Mouse (Mus musculus): Measurements from ENCODE around the gene Mtrr. TPM values are rescaled to one million over a fixed set of nuclear protein-coding genes. Genes with fewer than 3 reads are reported as not detected.

Mtrr gene
- polyA plus RNA-seq, 1 experiment: 11.9 TPM

DNA sequence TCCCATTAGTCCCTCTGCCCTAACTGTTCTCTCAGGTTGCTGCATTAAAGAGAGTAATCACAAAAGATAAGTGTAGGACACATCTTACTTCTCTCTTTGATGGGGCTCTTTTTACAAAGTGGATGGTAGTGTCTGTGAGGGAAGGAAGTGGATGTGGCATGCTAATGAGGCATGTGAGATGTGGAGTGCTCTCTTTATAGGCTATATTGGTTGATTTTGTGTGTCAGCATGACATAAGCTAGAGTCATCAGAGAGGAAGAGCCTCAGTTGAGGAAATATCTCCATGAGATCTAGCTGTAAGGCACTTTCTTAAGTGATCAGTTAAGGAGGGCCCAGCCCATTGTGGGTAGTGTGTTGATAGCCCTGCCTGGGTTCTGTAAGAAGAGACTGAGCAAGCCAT, 6.4 kb upstream of the Mtrr start:
- Histone ChIP-seq H3ac (ENCODE audit: control insufficient read depth, insufficient read length, low read depth) (no peak overlapping the region), H3K79me2 (ENCODE audit: control insufficient read depth, insufficient read depth) (peaks cover 17% of the 10 kb centered on the region), H3K79me3 (ENCODE audit: low read depth) (peaks cover 10% of the 10 kb centered on the region), H3K36me3 (ENCODE audit: control insufficient read depth, insufficient read depth) (peaks cover 71% of the 10 kb centered on the region), H3K27me3 (ENCODE audit: control insufficient read depth, insufficient read depth, insufficient read length) (no peaks in the 10 kb centered on the region), H3K4me3 (ENCODE audit: insufficient read depth, poor library complexity, severe bottlenecking) (no peak overlapping the region)
- TF ChIP-seq FOSL1 (IDR thresholded peaks at IDR 0.05; ENCODE audit: insufficient read depth, low read length, poor library complexity, severe bottlenecking) (no peak), MYOG (IDR thresholded peaks at IDR 0.05; ENCODE audit: control insufficient read depth, extremely low read depth, insufficient read length) (no peak), CEBPB (IDR thresholded peaks at IDR 0.05; ENCODE audit: low read depth) (no peak), MYOD1 (IDR thresholded peaks at IDR 0.05; ENCODE audit: control insufficient read depth, insufficient read length, low read depth) (no peak), MAX (IDR thresholded peaks at IDR 0.05) (no peak), USF1 (IDR thresholded peaks at IDR 0.05; ENCODE audit: low read depth) (no peak), CTCF (IDR thresholded peaks at IDR 0.05; ENCODE audit: control insufficient read depth, insufficient read depth, insufficient read length) (no peak)

DNA sequence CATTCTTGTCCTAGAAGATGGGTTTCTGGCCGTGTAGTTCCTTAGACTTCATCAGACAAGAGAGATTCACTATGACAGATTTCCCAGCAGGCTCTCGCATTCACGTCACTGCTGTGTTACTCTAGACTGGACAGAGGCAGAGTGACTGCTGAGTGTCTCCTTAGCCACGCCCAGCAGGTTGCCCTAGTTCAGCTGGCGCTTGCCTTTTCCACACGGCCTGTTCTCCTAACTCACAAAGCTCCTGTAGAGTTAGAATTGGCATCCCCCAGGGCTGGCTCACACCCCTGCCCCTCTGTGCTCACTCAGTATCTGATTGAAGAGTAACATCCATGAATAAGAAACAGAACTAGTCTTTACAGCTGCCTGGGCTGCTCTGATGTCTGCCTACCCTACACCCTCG, 3.5 kb upstream of the Mtrr start:
- H3K4me3 ChIP-seq (ENCODE audit: insufficient read depth, poor library complexity, severe bottlenecking): no peak overlapping the region
- TF ChIP-seq FOSL1 (IDR thresholded peaks at IDR 0.05; ENCODE audit: insufficient read depth, low read length, poor library complexity, severe bottlenecking): no peak
- no peak for TF ChIP-seq CEBPB (IDR thresholded peaks at IDR 0.05; ENCODE audit: low read depth)
- no peak for TF ChIP-seq MYOG (IDR thresholded peaks at IDR 0.05; ENCODE audit: control insufficient read depth, extremely low read depth, insufficient read length)
- no peak for TF ChIP-seq CTCF (IDR thresholded peaks at IDR 0.05; ENCODE audit: control insufficient read depth, insufficient read depth, insufficient read length)
- peaks cover 62% of the 10 kb centered on the region for H3K36me3 ChIP-seq (ENCODE audit: control insufficient read depth, insufficient read depth)
- H3ac ChIP-seq (ENCODE audit: control insufficient read depth, insufficient read length, low read depth): no peak overlapping the region
- peaks cover 35% of the 10 kb centered on the region for H3K79me2 ChIP-seq (ENCODE audit: control insufficient read depth, insufficient read depth)
- H3K79me3 ChIP-seq (ENCODE audit: low read depth): peaks cover 23% of the 10 kb centered on the region
- H3K27me3 ChIP-seq (ENCODE audit: control insufficient read depth, insufficient read depth, insufficient read length): no peaks in the 10 kb centered on the region

DNA sequence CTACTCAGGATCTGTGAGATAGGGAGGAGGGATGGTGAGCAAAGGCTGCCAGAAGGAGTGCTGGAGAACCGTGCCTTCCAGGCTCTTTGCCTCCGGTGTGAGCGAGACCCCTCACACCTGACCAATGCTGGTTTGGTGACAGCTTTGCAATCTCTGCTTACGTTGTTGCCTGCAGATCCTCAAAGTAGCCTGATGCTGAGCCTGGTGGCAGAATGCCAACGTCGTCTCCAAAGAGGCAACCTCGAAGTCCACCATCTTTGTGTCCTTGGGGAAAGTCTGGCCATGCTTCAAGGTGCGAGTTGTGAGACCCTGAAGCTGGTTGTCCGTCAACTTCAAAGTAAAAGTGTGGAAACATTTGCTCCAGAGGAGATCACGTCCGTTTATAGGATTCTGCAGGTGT, 2.0 kb upstream of the Mtrr start:
- H3K36me3 ChIP-seq (ENCODE audit: control insufficient read depth, insufficient read depth): peaks cover 54% of the 10 kb centered on the region
- H3ac ChIP-seq (ENCODE audit: control insufficient read depth, insufficient read length, low read depth): no peak overlapping the region
- H3K79me3 ChIP-seq (ENCODE audit: low read depth): peaks cover 31% of the 10 kb centered on the region
- no peak overlapping the region for H3K4me3 ChIP-seq (ENCODE audit: insufficient read depth, poor library complexity, severe bottlenecking)
- no peak for TF ChIP-seq MAX (IDR thresholded peaks at IDR 0.05)
- no peak for TF ChIP-seq CEBPB (IDR thresholded peaks at IDR 0.05; ENCODE audit: low read depth)
- H3K79me2 ChIP-seq (ENCODE audit: control insufficient read depth, insufficient read depth): peaks cover 47% of the 10 kb centered on the region
- no peaks in the 10 kb centered on the region for H3K27me3 ChIP-seq (ENCODE audit: control insufficient read depth, insufficient read depth, insufficient read length)

DNA sequence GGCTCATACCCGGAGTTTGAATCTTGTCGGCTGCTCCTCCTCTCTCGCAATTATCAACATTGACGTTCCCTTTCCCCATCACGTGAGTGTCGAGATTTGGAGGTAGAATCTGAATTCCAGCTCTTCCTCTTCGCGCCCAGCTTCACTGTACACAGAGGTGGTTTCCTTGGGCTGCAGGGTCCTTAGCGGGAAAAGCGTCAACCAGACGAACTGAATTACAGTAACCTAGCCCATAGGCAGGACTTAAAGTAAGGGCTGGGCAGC, 500 bp upstream of the Mtrr start:
- H3K27me3 ChIP-seq (ENCODE audit: control insufficient read depth, insufficient read depth, insufficient read length): no peaks in the 10 kb centered on the region
- peaks cover 47% of the 10 kb centered on the region for H3K79me2 ChIP-seq (ENCODE audit: control insufficient read depth, insufficient read depth)
- peak overlapping the region; percentile 56 for H3K4me3 ChIP-seq (ENCODE audit: insufficient read depth, poor library complexity, severe bottlenecking)
- H3K79me3 ChIP-seq (ENCODE audit: low read depth): peaks cover 31% of the 10 kb centered on the region
- TF ChIP-seq MYOG (IDR thresholded peaks at IDR 0.05; ENCODE audit: control insufficient read depth, extremely low read depth, insufficient read length): no peak
- TF ChIP-seq MAX (IDR thresholded peaks at IDR 0.05): no peak
- peak; percentile 45 for TF ChIP-seq USF1 (IDR thresholded peaks at IDR 0.05; ENCODE audit: low read depth)
- no peak for TF ChIP-seq CTCF (IDR thresholded peaks at IDR 0.05; ENCODE audit: control insufficient read depth, insufficient read depth, insufficient read length)
- peaks cover 47% of the 10 kb centered on the region for H3K36me3 ChIP-seq (ENCODE audit: control insufficient read depth, insufficient read depth)
- H3ac ChIP-seq (ENCODE audit: control insufficient read depth, insufficient read length, low read depth): peak overlapping the region; percentile 91

DNA sequence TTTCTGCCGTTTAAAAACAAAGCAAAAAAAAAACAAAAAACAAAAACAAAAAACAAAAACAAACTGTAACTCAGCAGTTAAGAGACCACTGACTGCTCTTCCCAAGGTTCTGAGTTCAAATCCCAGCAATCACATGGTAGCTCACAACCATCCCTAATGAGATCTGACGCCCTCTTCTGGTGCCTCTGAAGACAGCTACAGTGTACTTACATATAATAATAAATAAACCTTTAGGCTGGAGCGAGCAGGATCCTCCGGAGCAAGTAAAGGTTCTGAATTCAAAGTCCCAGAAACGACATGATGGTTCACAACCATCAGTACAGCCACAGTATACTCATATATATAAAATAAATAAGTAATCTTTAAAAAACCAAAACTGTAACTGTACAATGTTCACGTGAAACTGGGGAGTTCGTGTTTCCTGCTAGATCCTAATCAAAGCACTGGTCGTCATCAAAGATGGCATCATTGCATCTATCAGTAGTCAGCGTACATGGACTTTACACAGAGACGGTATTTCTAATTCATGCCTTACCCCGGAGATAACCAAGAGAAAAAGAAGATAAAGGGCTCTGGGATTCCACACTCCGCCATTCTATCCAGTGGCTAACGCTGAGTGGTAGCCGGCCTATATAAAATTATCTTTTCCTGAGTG, 736 bp downstream of the Mtrr start:
- Histone ChIP-seq H3K36me3 (ENCODE audit: control insufficient read depth, insufficient read depth) (peaks cover 41% of the 10 kb centered on the region), H3K4me3 (ENCODE audit: insufficient read depth, poor library complexity, severe bottlenecking) (peak overlapping the region; percentile 63), H3K27me3 (ENCODE audit: control insufficient read depth, insufficient read depth, insufficient read length) (no peaks in the 10 kb centered on the region), H3K79me2 (ENCODE audit: control insufficient read depth, insufficient read depth) (peaks cover 47% of the 10 kb centered on the region), H3ac (ENCODE audit: control insufficient read depth, insufficient read length, low read depth) (peak overlapping the region; percentile 77), H3K79me3 (ENCODE audit: low read depth) (peaks cover 31% of the 10 kb centered on the region)
- TF ChIP-seq CEBPB (IDR thresholded peaks at IDR 0.05; ENCODE audit: low read depth): no peak
- no peak for TF ChIP-seq USF1 (IDR thresholded peaks at IDR 0.05; ENCODE audit: low read depth)
- TF ChIP-seq MYOD1 (IDR thresholded peaks at IDR 0.05; ENCODE audit: control insufficient read depth, insufficient read length, low read depth): no peak
- TF ChIP-seq MAX (IDR thresholded peaks at IDR 0.05): no peak
- TF ChIP-seq MYOG (IDR thresholded peaks at IDR 0.05; ENCODE audit: control insufficient read depth, extremely low read depth, insufficient read length): no peak
- no peak for TF ChIP-seq CTCF (IDR thresholded peaks at IDR 0.05; ENCODE audit: control insufficient read depth, insufficient read depth, insufficient read length)
- no peak for TF ChIP-seq FOSL1 (IDR thresholded peaks at IDR 0.05; ENCODE audit: insufficient read depth, low read length, poor library complexity, severe bottlenecking)

DNA sequence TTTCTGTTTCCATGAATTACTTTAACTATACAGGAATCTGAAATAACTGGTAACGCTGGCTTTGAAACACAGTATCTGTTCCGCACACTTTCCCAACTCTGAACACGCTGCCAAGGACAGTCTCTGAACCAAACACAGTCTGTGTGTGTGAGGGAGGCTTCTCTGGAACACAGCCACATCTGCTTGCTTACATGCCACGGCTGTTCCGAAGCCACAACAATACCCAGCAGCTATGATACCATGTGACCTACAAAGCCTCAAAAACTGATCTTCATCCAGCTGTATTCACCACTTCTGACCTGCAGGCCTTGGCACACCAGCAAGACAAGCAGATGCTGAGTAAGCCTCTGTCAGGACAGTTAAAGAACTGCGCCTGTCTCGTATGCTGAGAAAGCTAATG, 4.0 kb downstream of the Mtrr start:
- Histone ChIP-seq H3K79me2 (ENCODE audit: control insufficient read depth, insufficient read depth) (peaks cover 26% of the 10 kb centered on the region), H3K36me3 (ENCODE audit: control insufficient read depth, insufficient read depth) (peaks cover 24% of the 10 kb centered on the region), H3K79me3 (ENCODE audit: low read depth) (peaks cover 17% of the 10 kb centered on the region), H3ac (ENCODE audit: control insufficient read depth, insufficient read length, low read depth) (no peak overlapping the region), H3K4me3 (ENCODE audit: insufficient read depth, poor library complexity, severe bottlenecking) (no peak overlapping the region), H3K27me3 (ENCODE audit: control insufficient read depth, insufficient read depth, insufficient read length) (no peaks in the 10 kb centered on the region)
- no peak for TF ChIP-seq MYOG (IDR thresholded peaks at IDR 0.05; ENCODE audit: control insufficient read depth, extremely low read depth, insufficient read length)
- TF ChIP-seq CTCF (IDR thresholded peaks at IDR 0.05; ENCODE audit: control insufficient read depth, insufficient read depth, insufficient read length): no peak
- TF ChIP-seq USF1 (IDR thresholded peaks at IDR 0.05; ENCODE audit: low read depth): no peak
- TF ChIP-seq MYOD1 (IDR thresholded peaks at IDR 0.05; ENCODE audit: control insufficient read depth, insufficient read length, low read depth): no peak
- no peak for TF ChIP-seq MAX (IDR thresholded peaks at IDR 0.05)
- no peak for TF ChIP-seq CEBPB (IDR thresholded peaks at IDR 0.05; ENCODE audit: low read depth)
- no peak for TF ChIP-seq FOSL1 (IDR thresholded peaks at IDR 0.05; ENCODE audit: insufficient read depth, low read length, poor library complexity, severe bottlenecking)
